Mouse (Mus musculus): Measurements from ENCODE around the gene Mccc1. TPM values are rescaled to one million over a fixed set of nuclear protein-coding genes. Genes with fewer than 3 reads are reported as not detected.

Mccc1 gene
- total RNA-seq, 2 experiments from 2014 or later = 34.3 to 35.3 TPM

DNA sequence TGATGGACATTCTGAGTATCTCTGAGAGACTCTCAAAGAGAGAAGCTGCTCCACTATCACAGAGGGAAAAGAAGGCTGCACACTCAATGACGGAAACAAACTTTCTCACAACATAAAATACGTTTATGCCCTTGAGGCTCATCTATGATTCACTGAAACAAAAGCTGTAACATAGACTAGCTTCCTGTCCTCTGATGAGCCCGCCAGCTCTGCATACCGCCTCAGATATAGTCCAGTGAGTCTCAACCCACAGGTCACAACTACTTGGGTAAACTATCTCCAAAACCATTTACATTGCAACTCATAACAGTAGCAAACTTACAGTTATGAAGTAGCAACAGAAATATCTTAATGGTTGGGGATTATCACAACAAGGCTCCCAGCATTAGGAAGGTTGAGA lies 78.0 kb downstream of the Mccc1 start:
- no peak for DNase-seq (ENCODE audit: low spot score)

DNA sequence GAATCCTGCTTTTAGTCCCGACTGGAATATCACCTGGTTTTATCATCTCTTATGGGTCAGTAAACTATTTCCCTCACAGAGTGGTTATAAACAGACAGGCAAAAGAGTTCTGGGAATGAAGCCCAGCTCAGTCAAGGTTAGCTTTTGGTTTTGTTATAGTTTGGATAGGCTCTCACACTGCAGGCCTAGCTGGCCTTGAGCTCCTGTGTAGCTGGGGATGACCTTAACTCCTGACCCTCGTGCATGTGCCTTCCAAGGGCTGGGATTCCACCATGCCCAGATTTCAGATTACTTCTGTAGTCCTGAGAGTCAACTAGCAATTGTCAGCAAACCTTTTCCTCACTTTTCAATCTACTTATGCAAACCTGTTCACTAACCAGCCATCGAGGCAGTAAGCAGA lies 82.2 kb downstream of the Mccc1 start:
- no peak for DNase-seq (ENCODE audit: low spot score)

Other genes starting within 250 kb of the Mccc1 start
- gene Atp11b, start 246.6 kb downstream of the Mccc1 start, total RNA-seq (2021) = 10 to 100 TPM; 12.1 TPM
- gene Dcun1d1, start 63.2 kb downstream of the Mccc1 start, total RNA-seq (2021) = 10 to 100 TPM; 71.4 to 86.1 TPM
- not detected for gene Ccdc144b, start 52.9 kb upstream of the Mccc1 start, total RNA-seq (2021)
- 10 to 100 TPM; 23.7 to 26.6 TPM for gene Acad9, start 65.3 kb upstream of the Mccc1 start, total RNA-seq (2021)
- gene D3Ertd254e, start 150.3 kb upstream of the Mccc1 start, total RNA-seq (2021) = 1 to 10 TPM; 1.7 to 1.8 TPM
- gene Qrfpr, start 221.6 kb upstream of the Mccc1 start, total RNA-seq (2021) = not detected